Mouse (Mus musculus) 3134 (cell line): Measurements from ENCODE around the gene Ap4s1.
"Not testable (repeated sequence)": the region's sequence is repeated elsewhere in the genome, so short reads cannot be mapped to it uniquely, and the experiment has no call there.

ENCODE experiments used
- DNase-seq: peaks from one replicate; pipeline ENCODE4 v3.0.0-alpha.2; 2011; ENCODE audit warnings: low spot score; ENCODE audit not compliant: insufficient read length; ENCODE audit errors: extremely low read depth

The Ap4s1 gene

GRCm38 (mm10) chr12:51690893-51691844, at the start of gene Ap4s1:
TSS of gene Ap4s1 (plus strand) at chr12:51691033.
- DNase-seq: peak; percentile 86

- no peak for DNase-seq
Measured at GRCm38 (mm10) chr12:51641871-51642270, 49.0 kb upstream of the Ap4s1 start.

GRCm38 (mm10) chr12:51649401-51649800, 41.4 kb upstream of the Ap4s1 start:
- not testable (repeated sequence) for DNase-seq

- DNase-seq: no peak
Measured at GRCm38 (mm10) chr12:51655944-51656465, 34.8 kb upstream of the Ap4s1 start.

GRCm38 (mm10) chr12:51663011-51663410, 27.8 kb upstream of the Ap4s1 start:
- no peak for DNase-seq

GRCm38 (mm10) chr12:51663908-51664307, 26.9 kb upstream of the Ap4s1 start:
- DNase-seq: no peak

GRCm38 (mm10) chr12:51666708-51667430, 24.0 kb upstream of the Ap4s1 start:
- no peak for DNase-seq

- DNase-seq: no peak
Measured at GRCm38 (mm10) chr12:51671231-51671891, 19.5 kb upstream of the Ap4s1 start.

GRCm38 (mm10) chr12:51673270-51673669, 17.6 kb upstream of the Ap4s1 start:
- DNase-seq: no peak

GRCm38 (mm10) chr12:51676442-51676841, 14.4 kb upstream of the Ap4s1 start:
- DNase-seq: no peak

GRCm38 (mm10) chr12:51678844-51679243, 12.0 kb upstream of the Ap4s1 start:
- DNase-seq: no peak

GRCm38 (mm10) chr12:51688546-51688945, 2.3 kb upstream of the Ap4s1 start:
- no peak for DNase-seq

- DNase-seq: peak; percentile 97
Measured at GRCm38 (mm10) chr12:51691845-51692632, 1.2 kb downstream of the Ap4s1 start, which contains the start of gene Strn3. TSS of gene Strn3 (minus strand) at chr12:51691897.

- DNase-seq: peak; percentile 45
Measured at GRCm38 (mm10) chr12:51692870-51693269, 2.0 kb downstream of the Ap4s1 start.

- peak; percentile 19 for DNase-seq
Measured at GRCm38 (mm10) chr12:51693419-51693818, 2.6 kb downstream of the Ap4s1 start.

GRCm38 (mm10) chr12:51694096-51694495, 3.3 kb downstream of the Ap4s1 start:
- no peak for DNase-seq

GRCm38 (mm10) chr12:51694966-51695365, 4.1 kb downstream of the Ap4s1 start:
- no peak for DNase-seq

- DNase-seq: no peak
Measured at GRCm38 (mm10) chr12:51696157-51696556, 5.3 kb downstream of the Ap4s1 start.

- DNase-seq: peak; percentile 36
Measured at GRCm38 (mm10) chr12:51699623-51700393, 9.0 kb downstream of the Ap4s1 start.
